Mouse (Mus musculus): ENCODE data around the gene Fam129a.

Fam129a gene

GRCm38 (mm10) chr1:151625260-151625659, 54.3 kb downstream of the Fam129a start:
- no peak for DNase-seq (ENCODE audit: low spot score in 2 of 2)

- DNase-seq (ENCODE audit: low spot score in 2 of 2) = no peak
These were observed 54.7 kb downstream of the Fam129a start for GRCm38 (mm10) chr1:151625690-151626089.

GRCm38 (mm10) chr1:151626631-151627030, 55.6 kb downstream of the Fam129a start:
- no peak for DNase-seq (ENCODE audit: low spot score in 2 of 2)

- DNase-seq (ENCODE audit: low spot score in 2 of 2) = no peak
These were observed 56.2 kb downstream of the Fam129a start for GRCm38 (mm10) chr1:151627141-151627540.

GRCm38 (mm10) chr1:151629591-151630250, 58.7 kb downstream of the Fam129a start:
- no peak for DNase-seq (ENCODE audit: low spot score in 2 of 2)

GRCm38 (mm10) chr1:151630251-151630628, 59.3 kb downstream of the Fam129a start:
- DNase-seq (ENCODE audit: low spot score in 2 of 2) = no peak

GRCm38 (mm10) chr1:151631061-151631460, 60.1 kb downstream of the Fam129a start:
- DNase-seq (ENCODE audit: low spot score in 2 of 2) = no peak

GRCm38 (mm10) chr1:151631703-151632294, 60.8 kb downstream of the Fam129a start:
- no peak for DNase-seq (ENCODE audit: low spot score in 2 of 2)

GRCm38 (mm10) chr1:151632567-151633356, 61.8 kb downstream of the Fam129a start:
- DNase-seq (ENCODE audit: low spot score in 2 of 2) = no peak

GRCm38 (mm10) chr1:151636637-151637036, 65.7 kb downstream of the Fam129a start:
- no peak for DNase-seq (ENCODE audit: low spot score in 2 of 2)

GRCm38 (mm10) chr1:151637351-151637922, 66.5 kb downstream of the Fam129a start:
- DNase-seq (ENCODE audit: low spot score in 2 of 2) = no peak

GRCm38 (mm10) chr1:151638357-151638756, 67.4 kb downstream of the Fam129a start:
- DNase-seq (ENCODE audit: low spot score in 2 of 2) = no peak

- DNase-seq (ENCODE audit: low spot score in 2 of 2) = no peak
These were observed 67.8 kb downstream of the Fam129a start for GRCm38 (mm10) chr1:151638770-151639169.

- DNase-seq (ENCODE audit: low spot score in 2 of 2) = no peak
These were observed 75.4 kb downstream of the Fam129a start for GRCm38 (mm10) chr1:151646380-151646779.

GRCm38 (mm10) chr1:151648099-151648498, 77.1 kb downstream of the Fam129a start:
- peak in 1 of 2 experiments; percentile 20 for DNase-seq (ENCODE audit: low spot score in 2 of 2)

GRCm38 (mm10) chr1:151657042-151657605, 86.1 kb downstream of the Fam129a start:
- no peak for DNase-seq (ENCODE audit: low spot score in 2 of 2)

GRCm38 (mm10) chr1:151658291-151658830, 87.4 kb downstream of the Fam129a start:
- no peak for DNase-seq (ENCODE audit: low spot score in 2 of 2)

GRCm38 (mm10) chr1:151659636-151660035, 88.7 kb downstream of the Fam129a start:
- DNase-seq (ENCODE audit: low spot score in 2 of 2) = no peak

GRCm38 (mm10) chr1:151660251-151660650, 89.3 kb downstream of the Fam129a start:
- DNase-seq (ENCODE audit: low spot score in 2 of 2) = no peak

- DNase-seq (ENCODE audit: low spot score in 2 of 2) = no peak
These were observed 89.9 kb downstream of the Fam129a start for GRCm38 (mm10) chr1:151660883-151661282.

- no peak for DNase-seq (ENCODE audit: low spot score in 2 of 2)
These were observed 90.9 kb downstream of the Fam129a start for GRCm38 (mm10) chr1:151661684-151662439.
